Mouse (Mus musculus) MEL (cell line): ENCODE results near the gene Slc25a43. TPM values are rescaled to one million over a fixed set of nuclear protein-coding genes. Genes with fewer than 3 reads are reported as not detected.

Experiments
- DNase-seq: peaks from one replicate; pipeline ENCODE4 v3.0.0; 2011; ENCODE audit warnings: low read depth, low spot score
- H3K27ac ChIP-seq: 2 replicates; pipeline ENCODE4 v1.5.1; 2012; ENCODE audit warnings: low read depth, mild to moderate bottlenecking, control low read depth, low read length, moderate library complexity; ENCODE audit not compliant: control insufficient read depth
- H3K27me3 ChIP-seq, 2 experiments: fragments of 150-350 bp in 1 of 2; sonication (generic) in 1 of 2; 2 replicates each; pipeline ENCODE4 v1.6.1; 2012; ENCODE audit warnings: low read length in 2 of 2, mild to moderate bottlenecking in 2 of 2, improper control_type of control experiment in 1 of 2, moderate library complexity in 1 of 2; ENCODE audit not compliant: insufficient read depth in 2 of 2, control insufficient read depth in 1 of 2
- H3K36me3 ChIP-seq, 2 experiments: 2 replicates each; pipeline ENCODE4 v1.6.1; 2012 to 2014; ENCODE audit warnings: low read length in 2 of 2, improper control_type of control experiment in 1 of 2, inconsistent platforms in 1 of 2, mild to moderate bottlenecking in 1 of 2; ENCODE audit not compliant: insufficient read depth in 2 of 2, control insufficient read depth in 1 of 2
- H3K4me1 ChIP-seq, 2 experiments: fragments of 150-350 bp in 1 of 2; sonication (generic) in 1 of 2; 2 replicates each; pipeline ENCODE4 v1.6.1; 2012; ENCODE audit warnings: low read length in 2 of 2, improper control_type of control experiment in 1 of 2, mild to moderate bottlenecking in 1 of 2; ENCODE audit not compliant: insufficient read depth in 2 of 2, control insufficient read depth in 1 of 2
- H3K4me3 ChIP-seq, 2 experiments: fragments of 150-350 bp in 1 of 2; sonication (generic) in 1 of 2; 2 replicates each; pipeline ENCODE4 v1.5.1; 2012; ENCODE audit warnings: low read depth in 2 of 2, low read length in 2 of 2, mild to moderate bottlenecking in 2 of 2, moderate library complexity in 2 of 2, control low read depth in 1 of 2, improper control_type of control experiment in 1 of 2; ENCODE audit not compliant: control insufficient read depth in 1 of 2, insufficient read depth in 1 of 2
- H3K79me2 ChIP-seq: 2 replicates; pipeline ENCODE4 v1.6.1; 2012; ENCODE audit warnings: mild to moderate bottlenecking, low read length, moderate library complexity; ENCODE audit not compliant: control insufficient read depth, poor library complexity, insufficient read depth
- H3K9ac ChIP-seq: 2 replicates; pipeline ENCODE4 v1.6.1; 2012; ENCODE audit warnings: low read depth, mild to moderate bottlenecking, control low read depth, low read length, moderate library complexity; ENCODE audit not compliant: control insufficient read depth, poor library complexity, severe bottlenecking
- H3K9me3 ChIP-seq: fragments of 150-350 bp; sonication (generic); replicated peaks from 2 replicates; pipeline ENCODE4 v1.6.1; 2012; ENCODE audit warnings: mild to moderate bottlenecking, low read length, improper control_type of control experiment, moderate library complexity; ENCODE audit not compliant: insufficient read depth
- CHD1 ChIP-seq: IDR thresholded peaks from 2 replicates; pipeline ENCODE4 v1.6.1; 2012; ENCODE audit warnings: low read depth, mild to moderate bottlenecking, inconsistent platforms, low read length, improper control_type of control experiment
- CHD2 ChIP-seq: IDR thresholded peaks from 2 replicates; pipeline ENCODE4 v1.6.1; 2011; ENCODE audit warnings: low read length, improper control_type of control experiment
- CTCF ChIP-seq, 3 experiments: IDR thresholded peaks in 2 of 3; conservative IDR thresholded peaks in 1 of 3; 2 replicates each; pipeline ENCODE4 v1.5.1; 2011 to 2012; ENCODE audit warnings: low read length in 3 of 3, low read depth in 2 of 3, mild to moderate bottlenecking in 2 of 3, improper control_type of control experiment in 1 of 3, inconsistent platforms in 1 of 3, mixed read lengths in 1 of 3, moderate library complexity in 1 of 3; ENCODE audit not compliant: control insufficient read depth in 1 of 3, insufficient read depth in 1 of 3, poor library complexity in 1 of 3, severe bottlenecking in 1 of 3
- ELF1 ChIP-seq: IDR thresholded peaks from 2 replicates; pipeline ENCODE4 v1.6.1; 2014; ENCODE audit warnings: low read depth, mild to moderate bottlenecking, inconsistent platforms, low read length, improper control_type of control experiment, moderate library complexity
- EP300 ChIP-seq, 2 experiments: IDR thresholded peaks; 2 replicates each; pipeline ENCODE4 v1.6.1; 2011; ENCODE audit warnings: improper control_type of control experiment in 2 of 2, low read length in 2 of 2, low read depth in 1 of 2, mild to moderate bottlenecking in 1 of 2
- GABPA ChIP-seq: IDR thresholded peaks from 2 replicates; pipeline ENCODE4 v1.6.1; 2012; ENCODE audit warnings: low read depth, mild to moderate bottlenecking, inconsistent platforms, low read length, improper control_type of control experiment, moderate library complexity
- GATA1 ChIP-seq: IDR thresholded peaks from 2 replicates; pipeline ENCODE4 v1.6.1; 2011; ENCODE audit warnings: low read depth, low read length, improper control_type of control experiment
- HCFC1 ChIP-seq: IDR thresholded peaks from 2 replicates; pipeline ENCODE4 v1.6.1; 2012; ENCODE audit warnings: low read depth, mild to moderate bottlenecking, inconsistent platforms, low read length, improper control_type of control experiment, moderate library complexity
- JUND ChIP-seq: IDR thresholded peaks from 2 replicates; pipeline ENCODE4 v1.6.1; 2011; ENCODE audit warnings: low read depth, mild to moderate bottlenecking, improper control_type of control experiment, low read length
- MAFK ChIP-seq: IDR thresholded peaks from 2 replicates; pipeline ENCODE4 v1.6.1; 2011; ENCODE audit warnings: low read depth, mild to moderate bottlenecking, low read length, improper control_type of control experiment, borderline replicate concordance
- MAX ChIP-seq: IDR thresholded peaks from 2 replicates; pipeline ENCODE4 v1.6.1; 2011; ENCODE audit warnings: low read length, improper control_type of control experiment
- MAZ ChIP-seq: IDR thresholded peaks from 2 replicates; pipeline ENCODE4 v1.6.1; 2012; ENCODE audit warnings: low read depth, mild to moderate bottlenecking, inconsistent platforms, low read length, improper control_type of control experiment
- MYB ChIP-seq: IDR thresholded peaks from 2 replicates; pipeline ENCODE4 v1.6.1; 2011; ENCODE audit warnings: mild to moderate bottlenecking, low read depth, low read length, improper control_type of control experiment
- NRF1 ChIP-seq: IDR thresholded peaks from 2 replicates; pipeline ENCODE4 v1.6.1; 2014; ENCODE audit warnings: low read depth, mild to moderate bottlenecking, inconsistent platforms, low read length, improper control_type of control experiment, moderate library complexity; ENCODE audit not compliant: poor library complexity, insufficient read depth, severe bottlenecking
- POLR2A ChIP-seq, 2 experiments: IDR thresholded peaks; 2 replicates each; pipeline ENCODE4 v1.6.1; 2011 to 2012; ENCODE audit warnings: low read length in 2 of 2, mild to moderate bottlenecking in 2 of 2, control low read depth in 1 of 2, improper control_type of control experiment in 1 of 2, low read depth in 1 of 2, moderate library complexity in 1 of 2; ENCODE audit not compliant: control insufficient read depth in 1 of 2, insufficient read depth in 1 of 2, poor library complexity in 1 of 2
- RAD21 ChIP-seq: IDR thresholded peaks from 2 replicates; pipeline ENCODE4 v1.6.1; 2011; ENCODE audit warnings: mild to moderate bottlenecking, low read depth, low read length, improper control_type of control experiment
- RCOR1 ChIP-seq: IDR thresholded peaks from 2 replicates; pipeline ENCODE4 v1.6.1; 2012; ENCODE audit warnings: low read depth, mild to moderate bottlenecking, inconsistent platforms, low read length, improper control_type of control experiment
- TAL1 ChIP-seq: IDR thresholded peaks from 2 replicates; pipeline ENCODE4 v1.6.1; 2012; ENCODE audit warnings: mild to moderate bottlenecking, inconsistent platforms, low read length, moderate library complexity, mixed read lengths
- TBP ChIP-seq: IDR thresholded peaks from 2 replicates; pipeline ENCODE4 v1.8.0; 2011; ENCODE audit warnings: low read depth, low read length, improper control_type of control experiment
- TCF12 ChIP-seq: IDR thresholded peaks from 2 replicates; pipeline ENCODE4 v1.6.1; 2014; ENCODE audit warnings: low read depth, mild to moderate bottlenecking, inconsistent platforms, low read length, improper control_type of control experiment, moderate library complexity
- UBTF ChIP-seq: IDR thresholded peaks from 2 replicates; pipeline ENCODE4 v1.6.1; 2012; ENCODE audit warnings: low read depth, mild to moderate bottlenecking, inconsistent platforms, low read length, improper control_type of control experiment, moderate library complexity, borderline replicate concordance; ENCODE audit not compliant: insufficient read depth
- USF1 ChIP-seq: IDR thresholded peaks from 2 replicates; pipeline ENCODE4 v1.6.1; 2014; ENCODE audit warnings: low read depth, mild to moderate bottlenecking, inconsistent platforms, low read length, improper control_type of control experiment, moderate library complexity
- ZC3H11A ChIP-seq: IDR thresholded peaks from 2 replicates; pipeline ENCODE4 v1.6.1; 2012; ENCODE audit warnings: low read depth, mild to moderate bottlenecking, inconsistent platforms, low read length, improper control_type of control experiment
- polyA plus RNA-seq, 2 experiments: library from polyadenylated mRNA; stranded (reverse) in 1 of 2; unstranded in 1 of 2; fragments of >175 nt in 1 of 2; fragments of >200 nt in 1 of 2; gene quantifications; 2 replicates each; pipeline versions ENCODE4 v1.2.1 to v1.2.4; 2012; ENCODE audit warnings: low replicate concordance in 2 of 2, low read depth in 1 of 2; ENCODE audit not compliant: insufficient read length in 2 of 2, insufficient read depth in 1 of 2, missing spikeins in 1 of 2
- total RNA-seq: library from RNA; depleted of rRNA; stranded (reverse); fragments of 300-350 nt; gene quantifications from 2 replicates; pipeline ENCODE4 v1.2.3, GENCODE M21; 2012

The Slc25a43 gene
- total and polyA plus RNA-seq, 3 experiments = 1.4 to 8.3 TPM; not detected in 1

DNA sequence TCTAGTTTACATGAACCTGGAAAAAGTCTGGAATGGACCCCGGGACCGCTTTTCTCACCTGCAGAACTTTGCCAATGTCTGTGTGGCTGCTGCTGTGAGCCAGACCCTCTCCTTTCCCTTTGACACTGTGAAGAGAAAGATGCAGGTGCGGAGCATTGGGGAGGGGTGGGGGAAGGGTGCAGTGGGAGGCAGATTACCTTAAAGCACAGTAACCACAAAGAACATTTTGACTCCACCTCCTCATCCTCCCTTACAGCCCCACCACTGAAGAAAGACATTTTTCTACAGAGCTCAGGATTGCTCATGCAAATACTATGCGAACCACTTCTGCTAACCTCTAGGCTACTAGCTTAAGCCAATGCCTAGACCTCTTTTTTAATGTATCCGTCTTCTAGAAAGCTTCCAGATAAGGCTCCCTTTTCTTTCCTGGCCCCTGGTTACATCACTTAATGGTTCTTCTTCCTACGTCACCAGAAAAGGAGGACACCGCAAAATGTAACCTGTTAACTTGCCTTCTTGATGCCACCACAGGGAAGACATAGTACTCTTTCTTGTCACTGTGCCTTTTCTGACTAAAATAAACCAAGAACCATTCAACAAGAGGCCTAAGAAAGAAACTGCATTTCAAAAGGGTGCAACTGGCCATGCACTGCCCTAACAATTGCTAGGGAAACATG is 14.5 kb downstream of the Slc25a43 start:
- no peaks in the 10 kb centered on the region for H3K79me2 ChIP-seq
- no peaks in the 10 kb centered on the region for H3K9me3 ChIP-seq
- DNase-seq = no peak
- no peak overlapping the region for H3K4me3 ChIP-seq
- no peak overlapping the region for H3K27ac ChIP-seq
- no peaks in the 10 kb centered on the region for H3K27me3 ChIP-seq
- H3K36me3 ChIP-seq = peaks cover 0 to 7% of the 10 kb centered on the region in 2 experiments; a peak in 2 of 4 replicates
- no peak for TF ChIP-seq CTCF (IDR thresholded peaks at IDR 0.05 in 2 of 3, conservative IDR thresholded peaks at IDR 0.05 in 1 of 3; ENCODE audit: control insufficient read depth in 1 of 3, insufficient read depth in 1 of 3, low read depth in 2 of 3, low read length in 3 of 3, poor library complexity in 1 of 3, severe bottlenecking in 1 of 3)
- no peak for TF ChIP-seq JUND
- TF ChIP-seq NRF1 = no peak
- TF ChIP-seq HCFC1 = no peak
- no peak for TF ChIP-seq TBP
- TF ChIP-seq USF1 = no peak
- no peak for TF ChIP-seq CHD2
- no peak for TF ChIP-seq MAX
- H3K9ac ChIP-seq = no peak overlapping the region
- peaks cover 11 to 14% of the 10 kb centered on the region in 2 experiments for H3K4me1 ChIP-seq

DNA sequence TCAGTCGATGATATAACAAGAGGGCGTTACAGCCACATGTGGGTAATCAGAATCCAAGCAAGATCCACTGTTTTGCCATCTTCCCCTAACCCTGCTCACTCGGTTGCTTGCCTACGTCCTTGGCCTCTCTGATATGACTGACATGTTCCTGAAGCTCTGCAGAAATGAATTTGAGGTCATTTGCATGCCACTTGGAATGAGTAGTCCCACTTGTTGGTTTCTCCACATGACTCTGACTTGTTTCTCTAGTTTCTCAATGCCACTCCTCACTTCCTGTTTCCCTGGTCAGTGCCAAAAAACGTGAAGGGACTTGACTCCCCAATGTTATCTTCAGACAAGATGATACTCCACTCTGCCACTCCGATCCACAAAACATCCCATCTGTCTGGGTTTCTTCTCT is 15.1 kb downstream of the Slc25a43 start:
- TF ChIP-seq MAX (no peak), ZC3H11A (no peak), UBTF (no peak), TBP (no peak), NRF1 (no peak), MAFK (no peak), MAZ (no peak), TCF12 (no peak), GATA1 (no peak), RCOR1 (no peak), EP300 (IDR thresholded peaks at IDR 0.05; ENCODE audit: low read depth in 1 of 2, low read length in 2 of 2) (no peak), POLR2A (IDR thresholded peaks at IDR 0.05; ENCODE audit: control insufficient read depth in 1 of 2, insufficient read depth in 1 of 2, low read depth in 1 of 2, low read length in 2 of 2, poor library complexity in 1 of 2) (no peak), CHD1 (no peak), MYB (no peak), RAD21 (no peak), ELF1 (no peak), TAL1 (no peak), GABPA (no peak)
- H3K27ac ChIP-seq = no peak overlapping the region
- no peaks in the 10 kb centered on the region for H3K9me3 ChIP-seq
- H3K4me1 ChIP-seq = peaks cover 11 to 16% of the 10 kb centered on the region in 2 experiments
- no peak overlapping the region for H3K9ac ChIP-seq
- H3K4me3 ChIP-seq = no peak overlapping the region
- H3K36me3 ChIP-seq = peaks cover 0 to 7% of the 10 kb centered on the region in 2 experiments; a peak in 2 of 4 replicates
- no peaks in the 10 kb centered on the region for H3K27me3 ChIP-seq
- no peaks in the 10 kb centered on the region for H3K79me2 ChIP-seq
- peak; percentile 19 for DNase-seq
